Mouse (Mus musculus) layer of hippocampus, postnatal 10 days (tissue): ENCODE results near the gene Clba1. TPM values are rescaled to one million over a fixed set of nuclear protein-coding genes. Genes with fewer than 3 reads are reported as not detected.
"Not testable (repeated sequence)": the region's sequence is repeated elsewhere in the genome, so short reads cannot be mapped to it uniquely, and the experiment has no call there.

ENCODE experiments used
- DNase-seq, 2 experiments: peaks; one replicate each; pipeline ENCODE4 v3.0.0; 2021; ENCODE audit warnings: low spot score in 2 of 2
- total RNA-seq, 2 experiments: library from RNA; stranded (reverse); gene quantifications; 2 replicates each; pipeline ENCODE4 v1.2.3; 2021

The Clba1 gene
- total RNA-seq, 2 experiments from 2014 or later: 12.3 to 15.5 TPM

DNA sequence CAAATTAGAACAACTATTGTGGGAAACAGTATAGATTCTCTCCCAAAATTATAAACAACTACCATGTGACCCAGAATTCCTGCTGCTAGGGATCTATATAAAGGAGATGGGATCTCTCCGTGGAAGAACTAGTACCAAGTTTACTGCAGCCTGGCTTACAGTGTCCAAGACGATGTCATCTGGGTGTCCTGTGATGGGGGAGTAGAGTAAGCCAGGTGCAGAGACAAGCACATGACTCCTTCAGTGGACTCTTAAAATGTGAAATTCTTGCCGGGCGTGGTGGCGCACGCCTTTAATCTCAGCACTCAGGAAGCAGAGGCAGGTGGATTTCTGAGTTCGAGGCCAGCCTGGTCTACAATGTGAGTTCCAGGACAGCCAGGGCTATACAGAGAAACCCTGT is 8.1 kb downstream of the Clba1 start:
- not testable (repeated sequence) for DNase-seq

DNA sequence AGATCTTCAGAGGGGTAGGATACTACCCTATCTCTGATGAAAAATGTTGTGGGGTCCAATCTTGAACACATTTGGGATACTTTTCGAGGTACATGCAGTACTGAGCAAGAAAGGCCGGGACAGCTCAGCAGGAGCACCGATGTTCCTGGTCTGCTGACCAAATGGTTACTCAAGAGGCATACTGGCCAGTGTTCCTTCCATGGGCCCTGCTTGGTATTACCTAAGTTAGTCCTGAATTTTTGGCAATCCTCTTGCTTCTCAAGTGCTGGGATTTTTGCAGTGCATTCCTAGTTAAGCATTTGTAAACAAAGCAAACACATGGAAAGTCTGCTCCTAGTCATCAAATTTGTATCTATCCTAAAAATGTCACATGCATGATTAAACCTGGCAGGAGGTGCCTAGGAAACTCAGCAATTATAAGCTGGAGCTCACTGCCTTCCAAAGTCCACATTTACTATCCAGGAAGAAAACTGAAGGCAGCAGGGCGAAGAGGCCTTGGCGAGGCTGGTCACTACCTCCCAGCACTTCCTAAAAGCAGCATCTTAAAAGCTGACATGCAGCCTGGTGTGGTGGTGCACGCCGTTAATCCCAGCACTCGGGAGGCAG is 10.4 kb downstream of the Clba1 start:
- DNase-seq: no peak

- no peak for DNase-seq
Observed at GRCm38 (mm10) chr12:112820401-112820999, 11.8 kb downstream of the Clba1 start.

DNA sequence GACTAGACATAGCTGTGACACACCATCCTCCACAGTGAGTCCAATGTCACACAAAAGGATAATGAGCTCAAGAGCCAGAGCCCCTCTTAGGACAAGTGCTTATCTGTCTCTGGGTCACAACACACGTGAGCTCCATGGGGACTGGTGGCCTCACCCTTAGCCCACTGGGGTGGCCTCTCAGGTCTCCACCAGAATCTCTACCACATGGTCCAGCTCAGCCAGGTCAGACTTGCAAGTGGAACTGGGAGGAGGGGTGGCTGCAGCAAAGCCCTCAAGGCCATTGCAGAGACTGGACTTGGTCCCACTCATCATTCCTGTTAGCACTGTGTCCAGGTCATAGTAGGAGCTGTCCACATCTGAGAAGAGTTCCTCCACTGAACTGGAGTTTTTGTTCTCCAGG is 12.5 kb downstream of the Clba1 start:
- DNase-seq: no peak

GRCm38 (mm10) chr12:112821974-112822373 is 13.2 kb downstream of the Clba1 start:
- DNase-seq: no peak

GRCm38 (mm10) chr12:112822676-112823075 is 13.9 kb downstream of the Clba1 start:
- DNase-seq: no peak

GRCm38 (mm10) chr12:112823221-112823620 is 14.5 kb downstream of the Clba1 start:
- no peak for DNase-seq

GRCm38 (mm10) chr12:112825901-112826300 is 17.2 kb downstream of the Clba1 start:
- DNase-seq: no peak

- no peak for DNase-seq
Observed at GRCm38 (mm10) chr12:112828501-112829243, 19.9 kb downstream of the Clba1 start.

GRCm38 (mm10) chr12:112829244-112829864 is 20.6 kb downstream of the Clba1 start, which contains the start of gene Cdca4:
TSS of gene Cdca4 (minus strand) at chr12:112829423.
- peak; percentile 96 to 99 for DNase-seq

- no peak for DNase-seq
Observed at GRCm38 (mm10) chr12:112830141-112830540, 21.4 kb downstream of the Clba1 start.

GRCm38 (mm10) chr12:112830570-112830969 is 21.8 kb downstream of the Clba1 start:
- DNase-seq: no peak

DNA sequence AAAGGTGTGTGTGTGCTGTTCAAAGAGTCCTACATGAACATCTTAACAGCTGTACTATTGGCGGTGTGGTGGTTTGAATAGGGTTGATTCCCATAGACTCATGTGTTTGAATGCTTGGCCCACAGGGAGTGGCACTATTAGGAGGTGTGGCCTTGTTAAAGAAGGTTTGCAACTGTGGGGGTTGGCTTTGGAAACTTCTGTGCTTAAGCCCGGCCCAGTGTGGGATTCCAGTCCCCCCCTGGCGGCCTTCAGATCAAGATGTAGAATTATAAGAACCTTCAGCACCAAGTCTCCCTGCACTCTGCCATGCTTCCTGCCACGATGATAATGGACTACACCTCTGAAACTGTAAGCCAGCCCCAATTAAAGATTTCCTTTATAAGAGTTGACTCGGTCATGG is 23.7 kb downstream of the Clba1 start:
- no peak for DNase-seq

GRCm38 (mm10) chr12:112833527-112833926 is 24.8 kb downstream of the Clba1 start:
- no peak for DNase-seq

DNA sequence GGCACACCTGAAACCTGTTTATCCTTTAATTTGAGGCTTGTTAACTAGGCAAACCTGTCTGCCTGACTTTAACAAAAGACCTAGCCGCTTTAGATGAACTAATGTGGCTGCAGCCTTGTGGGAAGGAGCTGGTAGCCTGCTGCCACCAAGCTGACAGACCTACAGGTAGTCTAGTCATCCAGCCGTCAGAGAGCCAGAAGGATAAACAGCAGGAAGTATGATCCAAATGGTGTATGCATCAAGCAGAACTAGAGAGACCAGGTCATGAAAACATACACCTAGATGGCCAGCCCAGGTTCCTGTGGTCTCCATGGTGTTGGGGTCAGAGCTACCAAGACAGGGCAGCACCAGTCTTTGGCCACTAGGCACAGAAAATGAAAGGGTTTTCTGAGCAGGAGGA is 26.3 kb downstream of the Clba1 start:
- DNase-seq: no peak

DNA sequence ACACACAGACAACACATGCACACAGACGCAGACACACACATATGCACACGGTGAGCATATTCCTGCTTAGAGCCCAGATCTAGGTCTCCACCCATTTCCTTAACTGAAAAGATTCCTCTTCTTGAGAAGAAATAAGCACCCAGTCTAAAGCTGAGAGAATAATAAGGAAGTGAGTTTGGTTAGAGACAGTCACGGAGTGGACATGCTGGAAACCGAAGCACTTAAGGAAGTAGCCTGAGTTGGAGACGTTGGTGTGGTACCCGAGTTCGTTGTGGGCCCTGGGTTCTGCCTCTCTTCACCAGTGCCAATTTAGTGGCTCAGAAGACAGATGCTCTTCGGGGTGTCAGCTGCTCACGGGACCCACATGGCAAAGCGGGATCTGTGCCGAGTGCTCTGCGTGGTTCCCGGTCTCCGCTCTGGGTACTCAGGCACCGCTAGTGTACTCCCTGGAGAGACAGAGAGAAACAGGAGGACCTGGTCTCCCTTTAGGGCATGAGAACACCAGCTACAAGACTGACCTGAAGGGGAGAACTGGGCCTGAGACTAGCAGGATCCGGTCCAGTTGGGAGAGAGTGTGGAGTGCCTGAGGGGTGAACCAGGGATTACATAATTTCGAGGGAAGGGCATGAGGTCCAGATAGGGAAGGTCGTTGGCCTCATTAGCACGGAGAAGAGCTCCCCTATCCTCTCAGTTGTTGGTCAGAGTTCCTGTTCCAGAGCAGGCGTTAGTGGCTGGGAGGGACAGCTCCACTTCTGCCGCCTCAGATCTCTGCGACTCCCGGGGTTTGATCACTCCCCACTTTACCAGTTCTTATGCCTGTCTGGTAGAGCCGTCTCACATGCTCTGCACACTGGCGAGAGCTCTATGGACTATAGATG is 31.7 kb downstream of the Clba1 start:
- no peak for DNase-seq

DNA sequence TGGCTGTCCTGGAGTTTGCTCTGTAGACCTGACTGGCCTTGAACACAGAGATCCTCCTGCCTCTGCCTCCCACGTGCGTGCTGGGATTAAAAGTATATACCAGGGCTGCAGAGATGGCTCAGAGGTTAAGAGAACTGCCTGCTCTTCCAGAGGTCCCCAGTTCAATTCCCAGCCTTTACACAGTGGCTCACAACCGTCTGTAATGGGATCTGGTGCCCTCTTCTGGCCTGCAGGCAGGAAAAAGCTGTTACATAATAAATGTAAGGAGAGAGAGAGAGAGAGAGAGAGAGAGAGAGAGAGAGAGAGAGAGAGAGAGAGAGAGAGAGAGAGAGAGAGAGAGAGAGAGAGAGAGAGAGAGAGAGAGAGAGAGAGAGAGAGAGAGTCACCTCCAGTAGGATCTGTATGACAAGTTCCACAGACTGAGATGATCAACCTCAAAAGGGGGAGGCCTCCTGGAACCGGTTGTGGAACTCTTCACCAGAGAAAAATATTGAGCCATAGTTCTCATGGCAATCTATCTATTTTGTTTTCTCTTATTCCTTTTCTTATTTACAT is 32.7 kb downstream of the Clba1 start:
- not testable (repeated sequence) for DNase-seq

DNA sequence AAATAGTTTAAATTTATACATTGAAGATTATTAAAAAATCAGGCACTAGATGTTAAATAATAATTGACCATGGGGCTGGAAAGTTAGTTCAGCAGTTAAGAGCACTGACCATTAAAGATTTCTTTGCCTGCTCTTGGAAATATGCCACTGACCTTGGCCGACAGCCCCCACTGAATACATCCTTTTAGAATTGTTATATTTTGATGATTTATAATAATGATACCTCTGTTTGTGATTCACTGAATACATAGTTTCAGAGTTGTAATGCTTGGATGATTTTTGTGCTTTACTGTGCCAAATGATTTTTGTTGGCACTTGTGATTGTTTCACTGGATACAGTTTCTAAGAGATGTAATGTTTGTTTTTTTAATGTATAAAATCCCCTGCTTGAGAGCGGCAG is 33.4 kb downstream of the Clba1 start:
- not testable (repeated sequence) for DNase-seq

GRCm38 (mm10) chr12:112843803-112844202 is 35.1 kb downstream of the Clba1 start:
- DNase-seq: peak; percentile 86 to 89

DNA sequence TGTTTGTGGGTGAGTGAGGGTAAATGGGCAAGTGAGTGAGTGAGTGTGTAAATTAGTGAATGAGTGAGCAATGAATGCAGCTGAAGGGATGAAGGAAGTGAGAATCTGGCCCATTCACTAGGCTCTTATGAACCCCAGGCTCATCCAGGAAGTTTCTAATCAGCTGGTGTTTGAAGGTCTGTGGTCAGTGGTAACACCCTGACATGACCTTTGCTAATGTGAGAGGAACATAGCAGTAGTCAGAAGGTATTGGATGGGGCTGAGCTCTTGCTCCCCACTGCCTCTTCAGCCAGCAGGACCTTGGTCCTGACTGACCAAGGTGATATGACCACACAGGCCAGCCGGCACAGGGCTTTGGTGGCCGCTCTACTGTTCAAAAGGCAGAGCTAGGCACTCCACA is 39.1 kb downstream of the Clba1 start:
- no peak for DNase-seq
